Mouse (Mus musculus) ES-Bruce4 (cell line): ENCODE results near the gene Vgll4.

Experiments
- CTCF ChIP-seq: IDR thresholded peaks from one replicate; pipeline ENCODE4 v1.8.1; 2011; ENCODE audit warnings: low read depth, low read length
- EP300 ChIP-seq: IDR thresholded peaks from 2 replicates; pipeline ENCODE4 v1.6.1; 2011; ENCODE audit warnings: low read depth, low read length; ENCODE audit not compliant: insufficient read depth
- POLR2A ChIP-seq: IDR thresholded peaks from one replicate; pipeline ENCODE4 v1.8.1; 2011; ENCODE audit warnings: low read length; ENCODE audit not compliant: insufficient read depth

DNA sequence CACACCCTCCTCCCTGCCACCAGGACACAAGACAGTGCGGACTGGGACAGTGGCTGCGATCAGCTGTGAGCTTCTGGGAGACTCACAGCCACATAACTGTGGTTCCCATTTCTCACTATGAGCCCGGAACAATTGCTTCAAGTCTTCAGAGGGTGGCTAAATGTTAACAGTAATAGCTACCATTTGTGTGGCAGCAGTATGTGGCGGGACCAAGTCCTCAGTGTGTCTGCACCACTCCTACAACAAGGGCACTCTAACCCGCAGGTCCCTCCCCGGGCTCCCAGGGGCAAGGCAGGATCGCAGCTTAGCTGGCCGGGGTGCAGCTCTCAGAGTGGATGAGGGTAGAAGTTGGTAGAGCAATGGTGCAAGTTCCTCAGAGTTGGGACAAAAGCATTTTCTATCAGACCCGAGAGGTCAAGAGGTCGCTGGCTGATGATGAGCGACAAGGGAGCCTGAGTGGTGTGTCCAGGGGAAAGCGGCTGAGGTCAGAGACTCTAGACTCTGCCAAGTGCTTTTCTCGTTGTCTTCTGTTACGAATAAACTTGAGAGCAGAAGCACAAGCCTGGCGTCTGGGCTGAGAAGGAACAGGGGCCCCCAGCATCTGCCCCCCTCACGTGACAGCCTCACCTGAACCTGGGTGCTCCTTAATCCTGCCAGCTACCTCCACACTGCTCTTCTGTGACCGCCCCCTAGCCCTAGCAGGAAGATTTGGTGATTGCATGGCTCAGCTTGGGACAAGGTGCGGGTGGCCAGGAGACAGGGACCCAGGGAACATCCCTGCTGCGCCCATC lies 95.5 kb downstream of the Vgll4 start:
- TF ChIP-seq EP300, result no peak
- no peak for TF ChIP-seq CTCF
- no peak for TF ChIP-seq POLR2A
